Mouse (Mus musculus) embryonic facial prominence, embryonic 15.5 days (tissue): ENCODE results near the gene Tor2a. TPM values are rescaled to one million over a fixed set of nuclear protein-coding genes. Genes with fewer than 3 reads are reported as not detected.
A peak's percentile ranks its signal among the peaks of the same experiment; 100 is the strongest.

Source experiments
- ATAC-seq: fragments of 200-750 bp; cut with Nextera tagmentation; 2 replicates; pipeline ENCODE4 v1.8.0; 2017; ENCODE audit warnings: low read depth, moderate TSS enrichment; ENCODE audit not compliant: insufficient number of reproducible peaks, low FRiP score, low TSS enrichment
- H3K27ac ChIP-seq: fragments of 300-500 bp; sonication (generic); replicated peaks from 2 replicates; pipeline ENCODE4 v1.5.1; 2015; ENCODE audit warnings: mild to moderate bottlenecking, inconsistent platforms
- H3K27me3 ChIP-seq: fragments of 300-500 bp; sonication (generic); 2 replicates; pipeline ENCODE4 v1.6.1; 2015; ENCODE audit warnings: inconsistent platforms
- H3K36me3 ChIP-seq: fragments of 300-500 bp; sonication (generic); 2 replicates; pipeline ENCODE4 v1.6.1; 2015; ENCODE audit warnings: mild to moderate bottlenecking, inconsistent platforms
- H3K4me1 ChIP-seq: fragments of 300-500 bp; sonication (generic); 2 replicates; pipeline ENCODE4 v1.6.1; 2015; ENCODE audit warnings: inconsistent platforms
- H3K4me2 ChIP-seq: fragments of 300-500 bp; sonication (generic); replicated peaks from 2 replicates; pipeline ENCODE4 v1.6.1; 2015; ENCODE audit warnings: mild to moderate bottlenecking, inconsistent platforms
- H3K4me3 ChIP-seq: fragments of 300-500 bp; sonication (generic); replicated peaks from 2 replicates; pipeline ENCODE4 v1.5.1; 2015; ENCODE audit warnings: mild to moderate bottlenecking, inconsistent platforms
- H3K9ac ChIP-seq: fragments of 300-500 bp; sonication (generic); 2 replicates; pipeline ENCODE4 v1.6.1; 2015; ENCODE audit warnings: inconsistent platforms
- H3K9me3 ChIP-seq: fragments of 300-500 bp; sonication (generic); replicated peaks from 2 replicates; pipeline ENCODE4 v1.6.1; 2016; ENCODE audit warnings: inconsistent platforms
- WGBS: fragments of 180-500 bp; shearing (Covaris S2); methylation state at CpG from one replicate; pipeline ENCODE4 v1.1.7; 2015; 5-methylcytosine and 5-hydroxymethylcytosine counted together
- polyA plus RNA-seq: library from polyadenylated mRNA; unstranded; fragments of >200 nt; fragmentation: Nextera tagmentation; extraction: Ambion mirVana; gene quantifications from 2 replicates; pipeline ENCODE4 v1.2.1, GENCODE M21; 2015

Tor2a gene
- polyA plus RNA-seq, 1 experiment from 2014 or later: 69.0 TPM

DNA sequence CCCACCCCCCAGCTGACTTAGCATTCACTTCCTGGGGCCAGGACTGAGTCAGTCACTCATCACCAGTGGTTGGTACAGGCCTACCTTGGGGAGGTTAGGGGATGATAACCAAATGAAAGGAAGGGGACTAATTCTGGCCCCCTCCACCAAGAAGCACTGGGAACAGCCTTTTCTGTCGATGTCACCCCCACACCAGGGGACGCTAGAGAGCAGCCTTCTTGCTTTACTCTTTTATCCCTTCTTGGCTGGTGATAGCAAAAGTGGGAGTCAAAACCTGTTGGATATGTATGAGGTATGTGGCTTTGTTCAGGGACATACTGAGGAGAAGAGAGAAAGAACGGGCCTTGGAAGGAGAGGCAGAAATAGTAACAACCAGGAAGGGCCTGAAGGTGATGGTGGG lies 6.3 kb downstream of the Tor2a start:
- Histone ChIP-seq H3K4me2 (no peak overlapping the region), H3K9ac (no peak overlapping the region), H3K9me3 (no peaks in the 10 kb centered on the region), H3K36me3 (peaks cover 34% of the 10 kb centered on the region), H3K27ac (no peak overlapping the region), H3K4me3 (no peak overlapping the region), H3K4me1 (peaks cover 5% of the 10 kb centered on the region), H3K27me3 (no peaks in the 10 kb centered on the region)
- no peak for ATAC-seq
- WGBS: 79% methylated on average over 3 of the region's 3 CpGs

- WGBS: 72% methylated on average over 12 of the region's 12 CpGs
- Histone ChIP-seq H3K9me3 (no peaks in the 10 kb centered on the region), H3K9ac (no peak overlapping the region), H3K27me3 (no peaks in the 10 kb centered on the region; the same call in 1 of the 2 replicates), H3K4me3 (no peak overlapping the region), H3K36me3 (peaks cover 10% of the 10 kb centered on the region), H3K27ac (no peak overlapping the region), H3K4me2 (no peak overlapping the region), H3K4me1 (no peaks in the 10 kb centered on the region)
- no peak for ATAC-seq
Observed at GRCm38 (mm10) chr2:32767241-32767640, 10.2 kb downstream of the Tor2a start.

- 56% methylated on average over 18 of the region's 19 CpGs for WGBS
- 0 out of 2 replicates have a peak, but pooled peaks have one; percentile 35 for ATAC-seq
- Histone ChIP-seq H3K9me3 (no peaks in the 10 kb centered on the region), H3K36me3 (no peaks in the 10 kb centered on the region), H3K9ac (no peak overlapping the region), H3K4me3 (no peak overlapping the region), H3K27me3 (no peaks in the 10 kb centered on the region; the same call in 1 of the 2 replicates), H3K4me2 (no peak overlapping the region), H3K4me1 (no peaks in the 10 kb centered on the region), H3K27ac (no peak overlapping the region)
Observed at GRCm38 (mm10) chr2:32768661-32769285, 11.7 kb downstream of the Tor2a start.

DNA sequence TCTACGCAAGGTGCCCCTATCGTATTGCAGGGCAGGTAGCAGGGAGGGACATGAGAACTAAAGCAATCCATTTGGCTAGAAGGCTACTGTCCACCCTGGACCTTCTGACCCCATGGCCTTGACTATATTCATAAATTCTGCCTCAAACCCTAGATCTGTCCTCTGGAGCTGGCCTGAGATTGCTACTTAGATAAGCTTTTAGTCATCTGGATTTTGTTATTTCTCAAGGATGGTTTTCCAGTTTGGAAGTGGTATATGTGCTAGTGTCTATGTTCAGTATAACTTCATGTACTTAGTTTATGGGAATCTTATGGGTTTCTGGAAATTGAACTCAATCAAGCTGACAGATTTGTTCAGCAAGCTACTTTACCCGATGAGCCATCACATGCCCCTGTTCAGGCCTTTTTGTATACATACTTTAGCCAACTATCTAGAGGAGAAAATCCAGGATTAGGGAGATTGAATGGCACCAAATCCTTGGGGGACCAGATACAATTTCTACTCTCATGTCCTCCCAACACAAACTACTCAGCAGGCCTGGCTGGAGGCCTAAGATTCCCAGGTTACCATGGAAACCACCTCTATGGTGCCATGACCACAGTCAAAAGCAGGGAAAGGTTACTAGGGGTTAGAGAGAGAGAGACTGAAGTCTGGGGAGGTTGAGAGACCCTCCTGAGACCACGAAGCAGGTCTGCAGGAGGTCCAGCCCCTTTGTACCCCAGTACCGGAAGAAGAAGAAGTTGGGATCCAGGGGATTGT lies 12.5 kb downstream of the Tor2a start:
- Histone ChIP-seq H3K36me3 (no peaks in the 10 kb centered on the region), H3K4me3 (no peak overlapping the region), H3K27me3 (no peaks in the 10 kb centered on the region; the same call in 1 of the 2 replicates), H3K27ac (no peak overlapping the region), H3K9ac (no peak overlapping the region), H3K4me1 (no peaks in the 10 kb centered on the region), H3K9me3 (no peaks in the 10 kb centered on the region), H3K4me2 (no peak overlapping the region)
- 72% methylated on average over 5 of the region's 5 CpGs for WGBS
- ATAC-seq: no peak

- ATAC-seq: no peak
- no peaks in the 10 kb centered on the region for H3K36me3 ChIP-seq
- H3K9me3 ChIP-seq: no peaks in the 10 kb centered on the region
- peaks cover 12% of the 10 kb centered on the region for H3K4me1 ChIP-seq
- no peaks in the 10 kb centered on the region; the same call in 1 of the 2 replicates for H3K27me3 ChIP-seq
- H3K4me3 ChIP-seq: no peak overlapping the region
- H3K4me2 ChIP-seq: no peak overlapping the region
- no peak overlapping the region for H3K9ac ChIP-seq
- 14% methylated on average over 12 of the region's 12 CpGs for WGBS
- H3K27ac ChIP-seq: no peak overlapping the region
Observed at GRCm38 (mm10) chr2:32771886-32772285, 14.9 kb downstream of the Tor2a start.

DNA sequence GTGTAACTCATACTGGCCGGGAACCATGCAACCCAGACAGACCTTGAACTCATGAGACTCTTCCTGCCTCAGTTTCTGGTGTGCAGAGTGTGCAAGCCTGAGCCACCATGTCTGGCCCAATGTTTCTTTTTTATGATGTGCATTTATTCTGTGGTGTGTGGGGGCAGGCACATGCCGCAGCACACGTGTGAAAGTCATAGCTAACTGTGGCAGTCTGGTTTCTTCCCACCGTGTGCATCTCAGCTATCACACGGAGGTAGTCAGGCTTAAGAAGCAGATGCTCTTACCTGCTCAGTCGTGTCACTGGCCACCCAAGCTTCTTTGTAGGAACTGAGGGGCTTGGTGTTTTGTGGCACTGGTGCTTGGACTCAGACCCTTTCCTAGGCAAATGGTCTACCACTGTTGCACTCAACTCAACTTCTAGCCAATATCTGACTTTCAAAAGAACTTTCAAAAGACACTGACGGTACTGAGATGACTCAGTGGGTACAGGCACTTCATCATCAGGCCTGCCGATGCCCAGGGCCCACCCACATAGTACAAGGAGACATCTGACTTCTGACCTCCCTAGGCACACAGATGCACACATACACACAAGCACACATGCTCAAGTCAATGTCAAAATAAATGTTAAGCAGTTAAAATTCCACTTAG lies 15.7 kb downstream of the Tor2a start:
- WGBS: 73% methylated on average over 8 of the region's 8 CpGs
- H3K27ac ChIP-seq: no peak overlapping the region
- no peaks in the 10 kb centered on the region for H3K36me3 ChIP-seq
- ATAC-seq: no peak
- H3K27me3 ChIP-seq: no peaks in the 10 kb centered on the region; the same call in 1 of the 2 replicates
- H3K9ac ChIP-seq: no peak overlapping the region
- peaks cover 12% of the 10 kb centered on the region for H3K4me1 ChIP-seq
- H3K4me2 ChIP-seq: no peak overlapping the region
- H3K9me3 ChIP-seq: no peaks in the 10 kb centered on the region
- H3K4me3 ChIP-seq: no peak overlapping the region

GRCm38 (mm10) chr2:32775359-32776074 lies 18.5 kb downstream of the Tor2a start, which contains the start of the genes Ttc16 and Ptrh1:
Gene Ttc16, minus strand, starts transcription at chr2:32775633.
Gene Ptrh1, plus strand, starts transcription at chr2:32775786.
- peak within 1 kb of the TSS; percentile 81 for H3K4me2 ChIP-seq

DNA sequence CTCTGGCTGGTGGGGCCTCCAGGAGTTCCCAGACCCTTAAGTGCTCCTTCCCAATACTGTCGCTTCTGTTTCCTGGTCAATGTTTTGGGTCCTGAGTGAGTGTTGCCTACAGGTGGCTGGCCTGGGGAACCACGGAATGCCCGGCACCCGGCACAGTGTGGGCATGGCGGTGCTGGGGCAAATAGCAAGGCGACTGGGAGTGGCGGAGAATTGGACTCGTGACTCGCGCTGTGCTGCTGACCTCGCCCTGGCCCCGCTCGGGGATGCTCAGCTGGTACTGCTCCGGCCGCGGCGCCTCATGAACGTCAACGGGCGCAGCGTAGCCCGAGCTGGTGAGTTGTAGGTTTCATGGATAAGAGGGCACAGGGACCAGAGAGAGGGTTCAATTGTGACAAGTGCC lies 19.2 kb downstream of the Tor2a start:
- ATAC-seq: no peak
- Histone ChIP-seq H3K27ac (no peak overlapping the region), H3K9ac (peak overlapping the region; percentile 13), H3K4me1 (peaks cover 12% of the 10 kb centered on the region), H3K4me3 (peak overlapping the region; percentile 81), H3K36me3 (no peaks in the 10 kb centered on the region), H3K9me3 (no peaks in the 10 kb centered on the region), H3K4me2 (peak overlapping the region; percentile 81), H3K27me3 (no peaks in the 10 kb centered on the region; the same call in 1 of the 2 replicates)
- WGBS: 21% methylated on average over 22 of the region's 22 CpGs

More at GRCm38 (mm10) chr2:32775359-32776074, 18.5 kb downstream of the Tor2a start, which contains the start of the genes Ttc16 and Ptrh1:
- Histone ChIP-seq H3K9me3 (no peaks in the 10 kb centered on the region), H3K27ac (no peak within 1 kb of the TSS; the same call in 1 of the 2 replicates), H3K4me1 (peaks cover 12% of the 10 kb centered on the region), H3K9ac (peak within 1 kb of the TSS; percentile 37), H3K4me3 (peak within 1 kb of the TSS; percentile 81), H3K36me3 (no peaks in the 10 kb centered on the region), H3K27me3 (no peaks in the 10 kb centered on the region; the same call in 1 of the 2 replicates)
- ATAC-seq: peak; percentile 95
- WGBS: under 1% methylated on average over 46 of the region's 46 CpGs

GRCm38 (mm10) chr2:32778081-32778480 lies 21.0 kb downstream of the Tor2a start:
- Histone ChIP-seq H3K4me1 (peaks cover 12% of the 10 kb centered on the region), H3K27me3 (no peaks in the 10 kb centered on the region), H3K9ac (no peak overlapping the region), H3K36me3 (no peaks in the 10 kb centered on the region), H3K27ac (no peak overlapping the region), H3K4me2 (no peak overlapping the region), H3K4me3 (no peak overlapping the region), H3K9me3 (no peaks in the 10 kb centered on the region)
- ATAC-seq: no peak
- 84% methylated on average over 6 of the region's 6 CpGs for WGBS

DNA sequence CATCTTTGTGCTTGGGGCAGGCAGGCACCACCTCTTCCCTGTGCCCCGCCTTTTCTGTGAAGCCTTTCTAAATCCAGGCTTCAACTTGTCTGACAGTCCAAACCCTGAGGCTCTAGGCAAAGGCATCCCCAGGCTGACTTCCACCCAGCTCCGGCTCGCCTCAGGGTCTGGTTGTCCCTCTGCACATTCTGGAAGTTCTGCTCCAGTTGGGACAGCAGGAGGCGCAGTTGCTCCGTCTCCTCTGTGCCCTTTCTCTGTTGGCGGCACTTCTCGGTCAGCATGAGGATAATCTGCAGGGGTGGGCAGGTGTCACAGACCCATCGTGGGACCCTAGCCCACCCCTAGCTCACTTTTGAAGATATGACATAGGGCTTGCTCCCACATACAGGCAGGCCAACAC lies 22.1 kb downstream of the Tor2a start:
- ATAC-seq: no peak
- no peaks in the 10 kb centered on the region for H3K9me3 ChIP-seq
- H3K4me2 ChIP-seq: no peak overlapping the region
- no peak overlapping the region for H3K9ac ChIP-seq
- peaks cover 12% of the 10 kb centered on the region for H3K4me1 ChIP-seq
- no peaks in the 10 kb centered on the region for H3K36me3 ChIP-seq
- 14% methylated on average over 8 of the region's 8 CpGs for WGBS
- no peak overlapping the region for H3K4me3 ChIP-seq
- H3K27ac ChIP-seq: no peak overlapping the region
- H3K27me3 ChIP-seq: no peaks in the 10 kb centered on the region
